Mouse (Mus musculus): Measurements from ENCODE around the gene Gm20388. TPM values are rescaled to one million over a fixed set of nuclear protein-coding genes. Genes with fewer than 3 reads are reported as not detected.

Gm20388 gene
- polyA plus RNA-seq, 1 experiment from 2014 or later = not detected

DNA sequence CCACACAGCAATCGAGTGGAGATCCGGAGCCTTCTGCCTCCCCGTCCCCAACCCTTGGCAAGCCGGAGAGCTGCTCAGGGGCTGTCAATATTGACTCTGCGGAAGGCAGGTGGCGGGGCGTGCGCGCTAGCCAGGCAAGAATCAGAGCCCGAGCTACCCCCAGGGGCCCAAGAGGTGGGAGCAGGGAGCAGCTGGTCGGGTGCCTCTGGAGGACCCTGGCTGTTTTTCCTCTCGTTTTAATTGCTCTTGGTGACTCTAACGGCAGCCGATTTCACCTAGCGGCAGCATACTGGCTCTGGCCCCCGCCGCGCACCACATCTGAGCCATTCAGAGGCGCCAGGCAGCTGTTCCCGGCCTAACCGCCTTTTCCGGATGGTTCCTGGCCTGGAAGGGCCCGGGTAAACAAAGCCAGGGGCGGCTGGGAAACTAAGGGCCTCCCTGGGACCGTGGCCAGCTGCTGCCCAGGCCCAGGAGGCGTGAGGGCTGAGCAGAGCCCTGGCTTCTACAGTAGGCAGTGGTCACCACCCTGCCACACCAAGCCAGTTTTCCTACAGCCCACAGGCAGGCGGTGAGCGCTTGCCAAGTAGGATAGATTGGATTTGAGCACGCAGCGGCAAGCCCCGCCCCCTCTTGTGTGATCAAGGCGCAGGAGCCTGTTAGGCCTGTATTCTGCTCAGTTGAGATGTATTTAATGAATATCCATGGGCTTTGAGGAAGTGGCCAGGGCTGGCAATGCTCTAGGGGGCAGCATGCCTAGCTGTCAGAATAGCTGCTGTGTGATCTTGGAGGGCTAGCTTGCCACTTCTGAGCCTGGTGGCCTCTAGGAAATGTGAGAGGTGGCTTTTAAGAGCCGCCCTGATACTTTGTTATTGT, 506.1 kb downstream of the Gm20388 start:
- Histone ChIP-seq H3K27me3 (replicated peaks; ENCODE audit: control insufficient read depth, insufficient read depth, low read length) (no peaks in the 10 kb centered on the region), H3K9me3 (ENCODE audit: control insufficient read depth) (no peaks in the 10 kb centered on the region), H3K4me3 (ENCODE audit: low read depth, low read length) (no peak overlapping the region; the same call in 1 of the 2 replicates), H3K4me2 (replicated peaks; ENCODE audit: low read depth) (peak overlapping the region; percentile 59), H3K27ac (ENCODE audit: low read depth, low read length) (peak overlapping the region; percentile 77), H3K4me1 (replicated peaks; ENCODE audit: control insufficient read depth, insufficient read depth, low read length) (peaks cover 23% of the 10 kb centered on the region), H3K36me3 (ENCODE audit: control insufficient read depth, insufficient read depth) (no peaks in the 10 kb centered on the region), H3K9ac (ENCODE audit: low read depth, low read length) (peak overlapping the region; percentile 50; the same call in 1 of the 2 replicates)
- 4% methylated on average over 33 of the region's 33 CpGs for WGBS
- ATAC-seq = peak; percentile 75
- peak; percentile 70 for TF ChIP-seq CTCF (IDR thresholded peaks at IDR 0.05; ENCODE audit: low read depth)

DNA sequence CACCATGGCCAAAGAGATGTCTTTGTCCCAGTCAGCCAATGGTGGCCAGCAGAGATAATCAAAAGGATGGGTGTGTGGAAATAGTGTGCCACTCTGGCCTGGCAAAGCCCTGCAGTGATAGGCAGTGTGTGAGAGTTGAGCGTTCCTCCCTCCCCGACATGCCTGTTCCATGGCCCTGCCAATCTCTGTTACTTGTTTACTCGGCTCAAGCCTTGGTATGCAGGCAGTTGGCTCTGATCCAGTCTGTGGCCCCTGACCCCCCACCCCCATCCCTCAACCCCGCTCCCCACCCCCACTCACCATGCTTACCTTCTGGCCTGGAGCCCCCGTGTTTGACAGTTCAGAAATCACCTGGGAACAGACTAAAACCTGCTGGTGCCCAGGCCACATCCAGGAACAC, 507.5 kb downstream of the Gm20388 start:
- Histone ChIP-seq H3K4me1 (replicated peaks; ENCODE audit: control insufficient read depth, insufficient read depth, low read length) (peaks cover 16% of the 10 kb centered on the region), H3K36me3 (ENCODE audit: control insufficient read depth, insufficient read depth) (no peaks in the 10 kb centered on the region), H3K27ac (ENCODE audit: low read depth, low read length) (no peak overlapping the region), H3K9ac (ENCODE audit: low read depth, low read length) (no peak overlapping the region), H3K27me3 (replicated peaks; ENCODE audit: control insufficient read depth, insufficient read depth, low read length) (no peaks in the 10 kb centered on the region), H3K9me3 (ENCODE audit: control insufficient read depth) (no peaks in the 10 kb centered on the region), H3K4me3 (ENCODE audit: low read depth, low read length) (no peak overlapping the region), H3K4me2 (replicated peaks; ENCODE audit: low read depth) (no peak overlapping the region)
- TF ChIP-seq CTCF (IDR thresholded peaks at IDR 0.05; ENCODE audit: low read depth) = no peak
- no peak for ATAC-seq
- WGBS = 57% methylated on average over 5 of the region's 5 CpGs

DNA sequence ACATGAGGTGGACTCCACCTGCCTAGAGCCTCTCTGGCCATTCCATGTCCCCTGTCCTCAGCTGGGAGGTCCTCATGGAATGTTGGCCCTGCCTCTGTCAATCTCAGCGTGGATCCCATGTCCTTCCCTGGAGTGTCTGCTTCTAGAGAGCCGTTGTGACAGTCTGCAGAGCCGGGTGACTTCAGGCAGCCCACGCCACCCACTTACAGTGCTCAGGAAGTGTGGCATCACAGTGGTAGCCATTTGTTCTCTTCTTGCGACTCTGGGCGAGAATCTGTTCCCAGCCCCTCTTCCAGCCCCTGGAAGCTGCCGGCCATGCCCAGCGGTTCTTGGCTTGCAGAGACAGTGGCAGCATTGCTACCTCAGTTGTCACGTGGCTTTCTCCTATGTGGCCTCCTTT, 509.0 kb downstream of the Gm20388 start:
- Histone ChIP-seq H3K36me3 (ENCODE audit: control insufficient read depth, insufficient read depth) (no peaks in the 10 kb centered on the region), H3K9me3 (ENCODE audit: control insufficient read depth) (no peaks in the 10 kb centered on the region), H3K4me3 (ENCODE audit: low read depth, low read length) (no peak overlapping the region), H3K9ac (ENCODE audit: low read depth, low read length) (no peak overlapping the region), H3K27ac (ENCODE audit: low read depth, low read length) (no peak overlapping the region), H3K4me1 (replicated peaks; ENCODE audit: control insufficient read depth, insufficient read depth, low read length) (peaks cover 16% of the 10 kb centered on the region), H3K4me2 (replicated peaks; ENCODE audit: low read depth) (no peak overlapping the region), H3K27me3 (replicated peaks; ENCODE audit: control insufficient read depth, insufficient read depth, low read length) (no peaks in the 10 kb centered on the region)
- ATAC-seq = no peak
- 88% methylated on average over 9 of the region's 9 CpGs for WGBS
- no peak for TF ChIP-seq CTCF (IDR thresholded peaks at IDR 0.05; ENCODE audit: low read depth)

DNA sequence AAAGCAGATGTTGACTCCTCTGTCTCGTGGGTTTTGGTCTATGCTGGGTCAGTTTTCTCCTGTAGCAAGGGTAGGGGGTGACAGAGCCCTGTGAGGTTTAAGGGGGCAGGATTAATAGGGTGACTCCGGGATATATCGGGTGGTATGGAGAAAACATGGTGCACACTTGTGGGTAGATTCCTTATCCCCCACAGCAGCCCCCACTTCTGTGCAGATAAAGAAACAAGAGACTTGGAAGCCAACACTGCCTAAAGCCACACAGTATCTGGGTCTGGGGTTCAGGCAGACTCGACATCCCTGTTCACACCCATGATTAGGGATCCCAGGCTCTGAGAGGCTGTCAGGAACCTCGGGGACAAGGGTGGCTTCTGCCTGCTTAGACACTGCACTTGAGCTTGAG, 509.6 kb downstream of the Gm20388 start:
- H3K36me3 ChIP-seq (ENCODE audit: control insufficient read depth, insufficient read depth) = no peaks in the 10 kb centered on the region
- H3K4me3 ChIP-seq (ENCODE audit: low read depth, low read length) = no peak overlapping the region
- H3K4me1 ChIP-seq (replicated peaks; ENCODE audit: control insufficient read depth, insufficient read depth, low read length) = peaks cover 16% of the 10 kb centered on the region
- no peak overlapping the region for H3K27ac ChIP-seq (ENCODE audit: low read depth, low read length)
- no peak for ATAC-seq
- H3K9ac ChIP-seq (ENCODE audit: low read depth, low read length) = no peak overlapping the region
- no peak for TF ChIP-seq CTCF (IDR thresholded peaks at IDR 0.05; ENCODE audit: low read depth)
- H3K9me3 ChIP-seq (ENCODE audit: control insufficient read depth) = no peaks in the 10 kb centered on the region
- no peaks in the 10 kb centered on the region for H3K27me3 ChIP-seq (replicated peaks; ENCODE audit: control insufficient read depth, insufficient read depth, low read length)
- no peak overlapping the region for H3K4me2 ChIP-seq (replicated peaks; ENCODE audit: low read depth)
- WGBS = 82% methylated on average over 5 of the region's 5 CpGs

DNA sequence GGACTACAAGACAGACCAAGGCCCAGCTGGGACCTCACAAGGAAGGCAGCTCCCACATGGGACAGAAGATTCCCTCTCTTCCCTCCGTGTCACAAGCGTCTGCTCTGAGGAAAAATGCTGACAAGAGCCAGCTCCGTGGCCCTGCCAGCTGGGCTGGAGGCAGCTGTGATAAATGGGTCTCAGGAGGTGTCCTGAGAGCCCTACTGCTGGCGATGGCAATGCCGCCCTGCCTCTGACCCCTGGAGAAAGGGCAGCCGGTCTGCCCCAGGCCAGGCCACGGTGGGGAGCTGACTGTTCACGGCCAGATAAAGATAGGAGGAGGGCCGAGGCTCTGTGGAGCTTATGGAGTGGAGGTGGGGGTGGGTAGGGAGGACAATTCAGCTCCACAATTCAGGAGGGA, 511.0 kb downstream of the Gm20388 start:
- ATAC-seq = no peak
- H3K27ac ChIP-seq (ENCODE audit: low read depth, low read length) = no peak overlapping the region
- H3K9ac ChIP-seq (ENCODE audit: low read depth, low read length) = no peak overlapping the region
- no peaks in the 10 kb centered on the region for H3K27me3 ChIP-seq (replicated peaks; ENCODE audit: control insufficient read depth, insufficient read depth, low read length)
- H3K4me2 ChIP-seq (replicated peaks; ENCODE audit: low read depth) = no peak overlapping the region
- H3K4me1 ChIP-seq (replicated peaks; ENCODE audit: control insufficient read depth, insufficient read depth, low read length) = peaks cover 11% of the 10 kb centered on the region; the same call in 1 of the 2 replicates
- no peaks in the 10 kb centered on the region for H3K9me3 ChIP-seq (ENCODE audit: control insufficient read depth)
- TF ChIP-seq CTCF (IDR thresholded peaks at IDR 0.05; ENCODE audit: low read depth) = no peak
- no peak overlapping the region for H3K4me3 ChIP-seq (ENCODE audit: low read depth, low read length)
- WGBS = 56% methylated on average over 9 of the region's 9 CpGs
- no peaks in the 10 kb centered on the region for H3K36me3 ChIP-seq (ENCODE audit: control insufficient read depth, insufficient read depth)

DNA sequence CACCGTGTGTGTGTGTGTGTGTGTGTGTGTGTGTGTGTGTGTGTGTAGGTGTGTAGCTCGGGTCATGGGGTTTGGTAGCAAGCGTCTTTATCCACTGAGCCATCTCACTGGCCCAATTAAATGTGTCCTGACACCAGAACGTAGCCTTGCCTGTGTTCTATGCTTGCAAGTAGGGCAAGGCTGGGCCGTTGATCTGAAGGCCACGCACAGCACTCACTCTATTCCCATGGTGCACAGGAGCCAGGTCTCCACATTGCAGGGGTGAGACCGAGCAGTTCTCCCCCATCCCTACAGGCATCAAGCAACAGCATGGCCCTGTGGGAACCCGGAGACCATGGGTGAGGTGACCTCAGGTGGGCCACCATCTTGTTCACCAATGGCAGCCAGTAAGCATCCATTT, 511.6 kb downstream of the Gm20388 start:
- H3K4me3 ChIP-seq (ENCODE audit: low read depth, low read length) = no peak overlapping the region
- no peak overlapping the region for H3K9ac ChIP-seq (ENCODE audit: low read depth, low read length)
- no peaks in the 10 kb centered on the region for H3K27me3 ChIP-seq (replicated peaks; ENCODE audit: control insufficient read depth, insufficient read depth, low read length)
- H3K4me1 ChIP-seq (replicated peaks; ENCODE audit: control insufficient read depth, insufficient read depth, low read length) = 0 out of 2 replicates have a peak, but pooled peaks cover 9% of the 10 kb centered on the region
- H3K4me2 ChIP-seq (replicated peaks; ENCODE audit: low read depth) = no peak overlapping the region
- 91% methylated on average over 8 of the region's 8 CpGs for WGBS
- no peak for ATAC-seq
- TF ChIP-seq CTCF (IDR thresholded peaks at IDR 0.05; ENCODE audit: low read depth) = no peak
- no peak overlapping the region for H3K27ac ChIP-seq (ENCODE audit: low read depth, low read length)
- no peaks in the 10 kb centered on the region for H3K36me3 ChIP-seq (ENCODE audit: control insufficient read depth, insufficient read depth)
- no peaks in the 10 kb centered on the region for H3K9me3 ChIP-seq (ENCODE audit: control insufficient read depth)
